Mouse (Mus musculus): ENCODE results near the gene Hint2. TPM values are rescaled to one million over a fixed set of nuclear protein-coding genes. Genes with fewer than 3 reads are reported as not detected.

Gene Hint2
- 94.3 and 99.6 TPM in 2 replicates for polyA plus RNA-seq (2012; rRNA removed)

- TF ChIP-seq POLR2A (IDR thresholded peaks at IDR 0.05; ENCODE audit: borderline replicate concordance, insufficient read depth, low read length): peak; percentile 94
- TF ChIP-seq CTCF (IDR thresholded peaks at IDR 0.05; ENCODE audit: borderline replicate concordance, insufficient read depth, low read depth, low read length): no peak
- DNase-seq: peak; percentile 96 to 100
- under 1% methylated on average over 34 of the region's 34 CpGs for WGBS
- Histone ChIP-seq H3K4me3 (replicated peaks; ENCODE audit: insufficient read depth, low read depth, low read length) (peak within 1 kb of the TSS; percentile 80), H3K27me3 (ENCODE audit: control insufficient read depth, insufficient read depth, low read length) (no peaks in the 10 kb centered on the region), H3K4me1 (ENCODE audit: control insufficient read depth, insufficient read depth, low read length) (peaks cover 3% of the 10 kb centered on the region; the same call in 1 of the 2 replicates), H3K27ac (ENCODE audit: insufficient read depth, low read length) (peak within 1 kb of the TSS; percentile 86)
Measured at GRCm38 (mm10) chr4:43656339-43657109, at the start of gene Hint2. Hint2 (minus strand) TSS chr4:43656466.

- Histone ChIP-seq H3K4me3 (replicated peaks; ENCODE audit: insufficient read depth, low read depth, low read length) (no peak overlapping the region), H3K27me3 (ENCODE audit: control insufficient read depth, insufficient read depth, low read length) (no peaks in the 10 kb centered on the region), H3K27ac (ENCODE audit: insufficient read depth, low read length) (no peak overlapping the region), H3K4me1 (ENCODE audit: control insufficient read depth, insufficient read depth, low read length) (peaks cover 13% of the 10 kb centered on the region)
- DNase-seq: no peak
- 72% methylated on average over 13 of the region's 13 CpGs for WGBS
- TF ChIP-seq POLR2A (IDR thresholded peaks at IDR 0.05; ENCODE audit: borderline replicate concordance, insufficient read depth, low read length) (no peak), CTCF (IDR thresholded peaks at IDR 0.05; ENCODE audit: borderline replicate concordance, insufficient read depth, low read depth, low read length) (no peak)
Measured at GRCm38 (mm10) chr4:43705991-43706390, 49.7 kb upstream of the Hint2 start.

GRCm38 (mm10) chr4:43703851-43704250 lies 47.6 kb upstream of the Hint2 start:
- Histone ChIP-seq H3K27me3 (ENCODE audit: control insufficient read depth, insufficient read depth, low read length) (no peaks in the 10 kb centered on the region), H3K27ac (ENCODE audit: insufficient read depth, low read length) (no peak overlapping the region), H3K4me1 (ENCODE audit: control insufficient read depth, insufficient read depth, low read length) (peaks cover 13% of the 10 kb centered on the region), H3K4me3 (replicated peaks; ENCODE audit: insufficient read depth, low read depth, low read length) (no peak overlapping the region)
- TF ChIP-seq POLR2A (IDR thresholded peaks at IDR 0.05; ENCODE audit: borderline replicate concordance, insufficient read depth, low read length) (no peak), CTCF (IDR thresholded peaks at IDR 0.05; ENCODE audit: borderline replicate concordance, insufficient read depth, low read depth, low read length) (no peak)
- DNase-seq: no peak
- 59% methylated on average over 8 of the region's 8 CpGs for WGBS

GRCm38 (mm10) chr4:43703439-43703838 lies 47.2 kb upstream of the Hint2 start:
- H3K27me3 ChIP-seq (ENCODE audit: control insufficient read depth, insufficient read depth, low read length): no peaks in the 10 kb centered on the region
- no peak overlapping the region for H3K27ac ChIP-seq (ENCODE audit: insufficient read depth, low read length)
- WGBS: 74% methylated on average over 6 of the region's 6 CpGs
- no peak for DNase-seq
- H3K4me1 ChIP-seq (ENCODE audit: control insufficient read depth, insufficient read depth, low read length): peaks cover 13% of the 10 kb centered on the region
- H3K4me3 ChIP-seq (replicated peaks; ENCODE audit: insufficient read depth, low read depth, low read length): no peak overlapping the region
- TF ChIP-seq POLR2A (IDR thresholded peaks at IDR 0.05; ENCODE audit: borderline replicate concordance, insufficient read depth, low read length) (no peak), CTCF (IDR thresholded peaks at IDR 0.05; ENCODE audit: borderline replicate concordance, insufficient read depth, low read depth, low read length) (peak; percentile 20; the same call in 1 of the 2 replicates)

GRCm38 (mm10) chr4:43700707-43701106 lies 44.4 kb upstream of the Hint2 start, which contains the start of gene Olfr70:
Olfr70 (minus strand) TSS chr4:43700807.
- no peaks in the 10 kb centered on the region for H3K27me3 ChIP-seq (ENCODE audit: control insufficient read depth, insufficient read depth, low read length)
- H3K4me3 ChIP-seq (replicated peaks; ENCODE audit: insufficient read depth, low read depth, low read length): no peak within 1 kb of the TSS
- no peak for TF ChIP-seq POLR2A (IDR thresholded peaks at IDR 0.05; ENCODE audit: borderline replicate concordance, insufficient read depth, low read length)
- no peak for TF ChIP-seq CTCF (IDR thresholded peaks at IDR 0.05; ENCODE audit: borderline replicate concordance, insufficient read depth, low read depth, low read length)
- H3K4me1 ChIP-seq (ENCODE audit: control insufficient read depth, insufficient read depth, low read length): peaks cover 14% of the 10 kb centered on the region
- WGBS: 94% methylated on average over 6 of the region's 6 CpGs
- no peak for DNase-seq
- H3K27ac ChIP-seq (ENCODE audit: insufficient read depth, low read length): no peak within 1 kb of the TSS

GRCm38 (mm10) chr4:43696561-43696960 lies 40.3 kb upstream of the Hint2 start:
- Histone ChIP-seq H3K27me3 (ENCODE audit: control insufficient read depth, insufficient read depth, low read length) (no peaks in the 10 kb centered on the region), H3K27ac (ENCODE audit: insufficient read depth, low read length) (no peak overlapping the region), H3K4me1 (ENCODE audit: control insufficient read depth, insufficient read depth, low read length) (peaks cover 21% of the 10 kb centered on the region), H3K4me3 (replicated peaks; ENCODE audit: insufficient read depth, low read depth, low read length) (no peak overlapping the region)
- 22% methylated on average over 13 of the region's 13 CpGs for WGBS
- TF ChIP-seq POLR2A (IDR thresholded peaks at IDR 0.05; ENCODE audit: borderline replicate concordance, insufficient read depth, low read length) (no peak), CTCF (IDR thresholded peaks at IDR 0.05; ENCODE audit: borderline replicate concordance, insufficient read depth, low read depth, low read length) (no peak)
- DNase-seq: peak; percentile 63 to 76

- Histone ChIP-seq H3K4me3 (replicated peaks; ENCODE audit: insufficient read depth, low read depth, low read length) (no peak overlapping the region), H3K27ac (ENCODE audit: insufficient read depth, low read length) (no peak overlapping the region), H3K27me3 (ENCODE audit: control insufficient read depth, insufficient read depth, low read length) (no peaks in the 10 kb centered on the region), H3K4me1 (ENCODE audit: control insufficient read depth, insufficient read depth, low read length) (peaks cover 27% of the 10 kb centered on the region)
- 60% methylated on average over 9 of the region's 9 CpGs for WGBS
- no peak for DNase-seq
- TF ChIP-seq POLR2A (IDR thresholded peaks at IDR 0.05; ENCODE audit: borderline replicate concordance, insufficient read depth, low read length) (no peak), CTCF (IDR thresholded peaks at IDR 0.05; ENCODE audit: borderline replicate concordance, insufficient read depth, low read depth, low read length) (no peak)
Measured at GRCm38 (mm10) chr4:43695249-43695671, 39.0 kb upstream of the Hint2 start.

Measured in cerebellum, adult 2 months (tissue).